In genomic region chr19:60950056-60950869, GRCm38 (mm10) we compare ENCODE assay signal across 11 mouse cellular contexts.
DNase-seq lines count a peak whose midpoint lies in the region; ATAC-seq and TF ChIP-seq lines count a peak whose summit lies in the region.
"Had no signal": no experiment of that assay in that cellular context is flagged by ENCODE, and none has a peak within 500 bp of the region (broad histone marks: within the 10 kb centered on the region; RNA-seq: fewer than 3 reads in every experiment).

No protein-coding gene starts in this region.

- H3K36me3 ChIP-seq in liver, embryonic 16.5 days (ENCODE audit: control insufficient read depth, insufficient read depth): no peaks in the 10 kb centered on the region
- H3K36me3 ChIP-seq in kidney, postnatal 0 days (ENCODE audit: insufficient read depth, low read length): no peaks in the 10 kb centered on the region
- H3K36me3 ChIP-seq in stomach, postnatal 0 days (ENCODE audit: control insufficient read depth, insufficient read depth, low read length): no peaks in the 10 kb centered on the region
- no peaks in the 10 kb centered on the region for H3K36me3 ChIP-seq in forebrain, embryonic 13.5 days (ENCODE audit: poor library complexity, severe bottlenecking)
- H3K36me3 ChIP-seq: embryonic facial prominence, embryonic 15.5 days; hindbrain, embryonic 10.5 days had no signal

- WGBS in liver, embryonic 16.5 days (ENCODE audit: insufficient replicate concordance): 58% methylated on average over 7 of the region's 7 CpGs
- WGBS in kidney, postnatal 0 days: 79% methylated on average over 7 of the region's 7 CpGs
- WGBS in stomach, postnatal 0 days: 69% methylated on average over 7 of the region's 7 CpGs
- whole genome bisulfite sequencing in forebrain, embryonic 13.5 days: 87% methylated on average over 7 of the region's 7 CpGs

- H3K9me3 ChIP-seq in liver, embryonic 16.5 days (replicated peaks; ENCODE audit: control insufficient read depth, low read length): no peaks in the 10 kb centered on the region
- H3K9me3 ChIP-seq in kidney, postnatal 0 days (replicated peaks; ENCODE audit: low read length): no peaks in the 10 kb centered on the region
- no peaks in the 10 kb centered on the region for H3K9me3 ChIP-seq in stomach, postnatal 0 days (ENCODE audit: control insufficient read depth, low read length)
- H3K9me3 ChIP-seq in forebrain, embryonic 13.5 days (replicated peaks): no peaks in the 10 kb centered on the region
- H3K9me3 ChIP-seq: embryonic facial prominence, embryonic 15.5 days; hindbrain, embryonic 10.5 days had no signal

- DNase-seq in liver: no peak
- peak; percentile 75 for DNase-seq in heart, adult 8-10 months (ENCODE audit: low spot score)
- DNase-seq in kidney, postnatal 0 days (ENCODE audit: low spot score): peak; percentile 24
- DNase-seq in stomach, postnatal 0 days (ENCODE audit: low spot score): no peak
- no peak for DNase-seq in spleen, postnatal 36 days (ENCODE audit: low spot score in 2 of 2)
- DNase-seq: midbrain, embryonic 14.5 days had no signal

- no peaks in the 10 kb centered on the region for H3K27me3 ChIP-seq in liver, embryonic 16.5 days (ENCODE audit: control insufficient read depth, insufficient read depth, low read depth, low read length)
- no peaks in the 10 kb centered on the region for H3K27me3 ChIP-seq in kidney, postnatal 0 days (ENCODE audit: insufficient read depth, low read length)
- H3K27me3 ChIP-seq in stomach, postnatal 0 days (ENCODE audit: control insufficient read depth, insufficient read depth, low read length): no peaks in the 10 kb centered on the region
- H3K27me3 ChIP-seq in forebrain, embryonic 13.5 days: no peaks in the 10 kb centered on the region
- H3K27me3 ChIP-seq: embryonic facial prominence, embryonic 15.5 days had no signal

- no peaks in the 10 kb centered on the region for H3K4me1 ChIP-seq in liver, embryonic 16.5 days (ENCODE audit: control insufficient read depth, low read depth, low read length)
- no peaks in the 10 kb centered on the region for H3K4me1 ChIP-seq in kidney, postnatal 0 days (replicated peaks; ENCODE audit: insufficient read depth, low read length)
- no peaks in the 10 kb centered on the region for H3K4me1 ChIP-seq in stomach, postnatal 0 days (replicated peaks; ENCODE audit: control insufficient read depth, insufficient read depth)
- H3K4me1 ChIP-seq in forebrain, embryonic 13.5 days: no peaks in the 10 kb centered on the region

- no peak overlapping the region for H3K27ac ChIP-seq in liver, embryonic 16.5 days (ENCODE audit: low read length)
- no peak overlapping the region for H3K27ac ChIP-seq in kidney, postnatal 0 days
- 0 out of 2 replicates have a peak overlapping the region, but pooled peaks have one; percentile 24 for H3K27ac ChIP-seq in stomach, postnatal 0 days (replicated peaks)
- no peak overlapping the region for H3K27ac ChIP-seq in forebrain, embryonic 13.5 days
- H3K27ac ChIP-seq: embryonic facial prominence, embryonic 15.5 days; hindbrain, embryonic 10.5 days had no signal

- TF ChIP-seq EP300 in stomach, postnatal 0 days (optimal IDR thresholded peaks at IDR 0.05): no peak

- 0 out of 2 replicates have a peak, but pooled peaks have one; percentile 13 for ATAC-seq in liver, embryonic 16.5 days (ENCODE audit: low read depth)
- no peak for ATAC-seq in kidney, postnatal 0 days (replicated peaks; ENCODE audit: low FRiP score, low read depth)
- peak; percentile 78 for ATAC-seq in stomach, postnatal 0 days (ENCODE audit: low FRiP score, low TSS enrichment)
- no peak for ATAC-seq in forebrain, embryonic 13.5 days
- no peak for ATAC-seq in cerebellum, adult (ENCODE audit: insufficient number of reproducible peaks, low FRiP score, low TSS enrichment)

- no peak overlapping the region for H3K4me3 ChIP-seq in liver, embryonic 16.5 days (ENCODE audit: low read depth, low read length)
- H3K4me3 ChIP-seq in kidney, postnatal 0 days (replicated peaks; ENCODE audit: low read depth, low read length): no peak overlapping the region
- no peak overlapping the region for H3K4me3 ChIP-seq in stomach, postnatal 0 days (ENCODE audit: low read depth, low read length)
- H3K4me3 ChIP-seq in forebrain, embryonic 13.5 days: no peak overlapping the region
- H3K4me3 ChIP-seq: embryonic facial prominence, embryonic 15.5 days; hindbrain, embryonic 10.5 days had no signal

- H3K4me2 ChIP-seq in liver, embryonic 16.5 days (ENCODE audit: low read depth, low read length): no peak overlapping the region
- H3K4me2 ChIP-seq in kidney, postnatal 0 days (ENCODE audit: low read length): no peak overlapping the region
- H3K4me2 ChIP-seq in stomach, postnatal 0 days (replicated peaks; ENCODE audit: low read depth): no peak overlapping the region
- no peak overlapping the region for H3K4me2 ChIP-seq in forebrain, embryonic 13.5 days
- H3K4me2 ChIP-seq: embryonic facial prominence, embryonic 15.5 days had no signal

- no peak for TF ChIP-seq CTCF in kidney, postnatal 0 days (IDR thresholded peaks at IDR 0.05; ENCODE audit: low read depth)
- no peak for TF ChIP-seq CTCF in stomach, postnatal 0 days (IDR thresholded peaks at IDR 0.05; ENCODE audit: low read depth)

- H3K9ac ChIP-seq in liver, embryonic 16.5 days (ENCODE audit: low read depth, low read length): no peak overlapping the region
- no peak overlapping the region for H3K9ac ChIP-seq in kidney, postnatal 0 days (ENCODE audit: low read depth, low read length)
- no peak overlapping the region for H3K9ac ChIP-seq in stomach, postnatal 0 days (ENCODE audit: low read length)
- no peak overlapping the region for H3K9ac ChIP-seq in forebrain, embryonic 13.5 days
- H3K9ac ChIP-seq: embryonic facial prominence, embryonic 15.5 days had no signal

Comparison
In these comparisons a context has a peak if more than half of its experiments do, and no peak if none do; other contexts are left out.
1. ATAC-seq: peak in liver, embryonic 16.5 days (single experiment) and stomach, postnatal 0 days (single experiment); none in kidney, postnatal 0 days (single experiment), forebrain, embryonic 13.5 days (single experiment) and cerebellum, adult (single experiment).
2. DNase-seq: peak in heart, adult 8-10 months (single experiment) and kidney, postnatal 0 days (single experiment); none in liver (single experiment), stomach, postnatal 0 days (single experiment) and spleen, postnatal 36 days (0 of 2).